Mouse (Mus musculus) brain, adult 2 months (tissue): ENCODE data around the gene Hdac4.
A peak's percentile ranks its signal among the peaks of the same experiment; 100 is the strongest.

Experiments used
- DNase-seq: peaks from one replicate; pipeline ENCODE4 v3.0.0; 2011; ENCODE audit warnings: low read depth, low spot score

The Hdac4 gene

DNA sequence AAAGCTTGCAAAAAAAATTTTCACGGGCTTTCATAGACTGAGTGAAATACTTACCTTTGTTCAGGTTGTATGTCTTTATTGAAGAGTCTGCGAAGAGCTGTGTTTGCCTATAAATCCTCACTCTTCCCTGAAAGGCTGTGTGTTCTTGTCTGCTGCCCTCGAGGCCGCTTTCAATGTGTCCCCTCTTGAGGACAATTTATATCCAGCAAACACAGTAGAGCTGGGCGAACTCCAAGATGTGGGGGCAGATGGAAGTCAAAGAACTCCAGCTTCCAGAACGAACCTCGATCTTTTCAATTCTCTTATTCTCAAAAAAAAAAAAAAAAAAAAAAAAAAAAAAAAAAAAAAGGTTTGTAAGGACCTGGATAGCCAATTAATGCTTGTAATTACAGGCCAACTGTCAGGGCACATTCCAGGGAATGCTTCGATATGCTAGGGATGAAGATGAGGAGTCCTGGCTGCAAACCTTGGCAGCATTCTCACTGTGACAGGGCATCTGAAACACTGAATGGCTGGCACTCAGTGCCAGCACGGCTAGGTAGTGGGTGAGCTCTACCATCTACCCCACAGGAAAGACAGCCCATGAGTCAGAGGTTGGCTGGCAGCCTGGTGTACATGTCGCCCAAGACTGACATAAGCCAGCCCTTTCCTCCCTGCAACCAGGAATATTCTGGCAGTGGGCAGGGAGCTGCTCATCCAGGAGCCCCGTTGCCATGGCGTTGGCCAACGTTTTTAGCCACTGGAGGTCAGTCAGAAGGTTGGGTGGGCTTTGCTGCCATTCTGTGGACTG is at the start of gene Hdac4:
Hdac4 (minus strand) TSS at position 340 of the 790 bp plus-strand sequence.
- peak; percentile 98 for DNase-seq

DNA sequence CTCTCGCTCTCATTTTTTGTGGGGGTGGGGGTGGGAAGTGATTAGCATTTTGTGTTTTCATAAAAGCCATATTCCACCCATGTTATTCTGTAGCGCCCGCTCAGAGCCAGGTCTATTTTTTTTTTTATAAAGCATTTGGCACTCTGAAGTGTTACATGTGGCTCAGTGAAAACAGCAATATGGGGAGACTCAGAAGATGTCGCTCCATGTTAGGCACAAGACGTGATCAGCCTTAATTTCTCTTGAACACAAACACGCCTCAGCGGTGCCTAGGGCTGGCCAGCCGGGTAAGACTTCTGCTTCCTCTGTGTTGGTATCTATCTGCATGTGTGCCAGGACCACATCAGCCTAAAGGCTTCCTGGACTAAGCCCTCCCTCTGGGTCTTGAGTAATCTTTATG is 48.0 kb upstream of the Hdac4 start:
- no peak for DNase-seq

DNA sequence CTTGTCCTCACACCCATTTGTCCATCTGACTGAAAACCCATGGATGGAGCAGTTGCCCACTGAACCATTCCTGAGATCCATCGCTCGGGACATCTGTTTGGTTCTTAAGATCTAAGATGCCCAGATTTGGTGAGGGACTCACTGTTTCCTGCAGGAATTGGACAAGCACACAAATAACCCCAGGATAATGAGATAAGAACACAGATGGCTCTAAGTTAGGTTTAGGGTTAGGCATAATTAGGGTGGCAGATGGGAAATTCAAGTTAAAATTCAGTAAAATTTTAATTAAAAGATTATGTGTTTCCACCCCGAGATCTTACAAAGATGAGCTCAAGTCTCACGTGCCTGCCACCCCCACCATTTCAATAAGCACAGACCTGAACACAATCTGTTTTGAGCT is 44.6 kb upstream of the Hdac4 start:
- no peak for DNase-seq

DNA sequence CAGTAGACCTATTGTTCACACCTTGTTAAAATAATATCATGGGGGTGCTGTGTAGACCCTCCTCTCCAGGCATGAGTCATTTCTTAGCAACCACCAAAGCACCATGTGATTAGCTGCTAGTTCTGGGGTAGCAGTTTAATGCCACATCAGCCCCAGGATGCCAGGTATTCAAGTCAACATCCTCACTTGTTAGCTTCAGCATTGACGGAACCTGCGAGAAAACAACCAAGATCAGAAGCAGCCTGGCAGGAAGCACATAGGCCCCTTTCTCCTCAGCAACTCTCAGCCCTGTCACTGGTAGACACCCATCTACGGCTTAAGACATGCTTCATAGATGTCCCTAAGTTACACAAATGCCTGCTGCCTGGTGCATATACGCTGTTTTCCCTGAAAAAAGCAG is 40.1 kb upstream of the Hdac4 start:
- no peak for DNase-seq

DNA sequence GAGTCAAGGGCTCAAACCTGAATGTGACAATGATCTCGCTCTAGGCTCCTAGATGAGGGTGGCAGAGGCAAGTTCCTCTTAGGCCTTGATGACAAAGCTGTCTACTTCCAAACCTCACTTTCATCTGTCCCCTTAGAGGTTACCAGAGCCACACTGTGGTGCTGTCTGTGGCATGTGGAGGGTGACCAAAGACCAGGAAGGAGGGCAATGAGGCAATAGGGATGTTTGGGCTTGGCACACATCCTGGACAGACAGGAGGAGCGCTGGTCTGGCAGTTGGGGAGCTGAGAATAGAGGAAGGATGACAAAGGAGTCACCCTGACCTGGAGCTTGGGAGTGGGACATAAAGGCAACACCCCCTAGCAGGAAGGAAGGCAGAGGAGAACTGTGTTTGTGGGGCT is 29.8 kb upstream of the Hdac4 start:
- DNase-seq = no peak

DNA sequence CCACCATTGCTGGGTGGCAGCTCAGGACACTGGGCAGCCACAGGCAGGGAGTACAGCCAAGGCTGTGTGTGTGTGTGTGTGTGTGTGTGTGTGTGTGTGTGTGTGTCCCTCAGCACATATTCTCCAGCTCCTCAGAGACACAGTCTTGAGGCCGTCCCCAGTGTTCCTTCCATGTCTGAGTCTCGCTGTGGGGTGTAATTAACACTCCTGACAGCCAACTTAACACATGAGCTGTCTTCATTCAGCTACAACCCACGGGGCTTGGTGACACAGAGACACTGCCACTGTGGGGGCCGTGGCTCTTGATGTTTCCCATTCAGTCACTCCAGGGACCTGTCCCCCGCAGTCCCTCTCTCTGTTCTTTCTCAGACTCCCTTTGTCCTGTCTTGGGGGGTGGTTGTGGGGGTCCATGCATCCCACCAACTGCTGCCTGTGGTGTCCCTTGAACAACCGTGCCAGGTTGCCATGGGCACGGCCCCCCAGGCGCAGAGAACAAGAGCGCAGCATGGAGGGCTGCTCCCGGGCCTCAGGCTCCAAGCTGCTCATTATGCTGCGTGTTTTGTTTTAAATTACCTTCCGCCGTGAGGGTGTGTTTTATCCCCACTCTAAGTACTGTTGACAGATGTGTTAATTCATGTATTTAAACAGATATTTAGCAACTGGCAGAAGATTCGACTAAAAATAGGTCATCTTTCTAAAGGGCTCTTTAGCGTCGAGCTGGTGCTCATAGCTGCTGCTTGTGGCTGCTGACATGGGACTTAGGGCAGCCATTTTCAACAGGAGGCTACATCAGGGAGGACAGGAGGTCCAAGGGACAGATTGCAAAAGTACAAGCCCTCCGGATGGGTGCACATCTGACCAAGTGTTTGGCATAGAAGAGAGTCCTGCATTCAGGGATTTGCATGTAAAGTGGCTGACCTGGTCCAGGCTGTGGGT is 28.7 kb upstream of the Hdac4 start:
- DNase-seq = peak; percentile 91

DNA sequence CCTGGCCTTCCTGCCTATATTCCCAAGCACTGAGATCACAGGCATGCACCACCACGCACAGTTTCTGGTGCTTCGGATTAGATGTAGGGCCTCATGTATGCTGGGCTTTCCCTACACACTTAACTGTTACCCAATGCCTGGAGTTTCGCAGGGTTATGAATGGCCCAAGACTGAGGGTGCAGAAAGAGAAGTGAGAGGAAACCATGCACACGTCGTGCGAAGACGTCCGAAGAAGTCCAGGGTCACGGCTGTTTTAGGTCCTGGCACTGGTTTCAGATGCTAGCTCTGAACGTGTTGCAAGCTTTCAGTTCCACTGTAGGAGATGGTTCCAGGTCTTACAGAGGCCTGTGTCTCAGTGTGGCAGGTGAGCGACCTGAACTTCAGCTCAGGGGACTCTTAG is 21.2 kb upstream of the Hdac4 start:
- no peak for DNase-seq

DNA sequence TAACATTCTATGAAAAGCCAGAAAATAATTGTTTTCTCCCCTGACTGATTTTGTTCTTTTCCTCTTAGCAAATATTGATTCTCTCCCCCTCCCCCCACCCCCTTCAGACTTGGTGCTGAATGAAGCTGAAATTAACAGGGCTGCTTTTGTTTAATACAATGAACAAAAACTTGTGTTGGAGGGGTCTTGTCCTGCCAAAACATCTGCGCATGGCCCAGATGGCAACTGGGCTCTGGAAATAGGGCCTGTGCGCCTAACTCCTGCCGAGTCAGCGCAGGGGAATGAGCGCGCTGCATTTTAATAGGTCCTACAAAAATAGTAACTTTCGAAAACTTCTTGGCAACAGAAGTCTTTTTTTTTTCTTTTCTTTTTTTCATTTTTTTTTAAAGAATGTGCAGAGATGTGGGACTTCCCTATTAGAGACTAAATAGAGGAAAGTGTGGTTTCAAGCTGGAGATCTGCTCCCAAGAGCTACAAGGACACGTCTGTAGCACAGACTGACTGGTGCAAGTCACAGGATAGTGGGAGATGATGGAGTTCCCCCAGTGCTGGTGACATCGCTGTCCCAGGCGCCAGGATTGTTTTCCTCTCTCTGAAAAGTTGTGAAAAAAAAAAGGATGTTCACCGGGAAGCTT is 20.6 kb upstream of the Hdac4 start:
- peak; percentile 86 for DNase-seq

DNA sequence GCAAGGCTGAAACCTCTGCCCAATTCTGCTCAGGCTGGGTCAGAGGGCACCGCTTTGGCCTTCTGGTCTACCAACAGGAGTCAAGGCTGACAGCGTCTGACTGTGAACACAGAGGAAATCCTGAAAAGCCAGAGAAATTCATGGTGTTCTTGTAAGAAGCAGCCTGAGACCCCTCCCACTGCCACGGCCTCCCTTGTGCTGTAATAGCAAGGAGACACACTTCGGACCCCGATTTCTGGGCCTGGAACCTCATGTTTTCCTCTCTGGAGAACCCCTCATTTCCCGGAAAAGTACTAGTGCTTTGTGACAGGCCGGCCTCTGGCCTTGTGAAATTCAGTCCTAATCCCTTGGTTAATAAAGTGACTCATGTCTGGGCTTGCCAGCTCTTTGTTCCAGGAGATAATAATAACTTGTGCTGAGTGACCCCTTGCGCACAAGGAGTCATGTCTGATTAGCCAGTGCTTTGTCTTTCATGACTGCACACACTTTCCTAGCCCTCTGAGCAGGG is 19.7 kb upstream of the Hdac4 start:
- peak; percentile 43 for DNase-seq

DNA sequence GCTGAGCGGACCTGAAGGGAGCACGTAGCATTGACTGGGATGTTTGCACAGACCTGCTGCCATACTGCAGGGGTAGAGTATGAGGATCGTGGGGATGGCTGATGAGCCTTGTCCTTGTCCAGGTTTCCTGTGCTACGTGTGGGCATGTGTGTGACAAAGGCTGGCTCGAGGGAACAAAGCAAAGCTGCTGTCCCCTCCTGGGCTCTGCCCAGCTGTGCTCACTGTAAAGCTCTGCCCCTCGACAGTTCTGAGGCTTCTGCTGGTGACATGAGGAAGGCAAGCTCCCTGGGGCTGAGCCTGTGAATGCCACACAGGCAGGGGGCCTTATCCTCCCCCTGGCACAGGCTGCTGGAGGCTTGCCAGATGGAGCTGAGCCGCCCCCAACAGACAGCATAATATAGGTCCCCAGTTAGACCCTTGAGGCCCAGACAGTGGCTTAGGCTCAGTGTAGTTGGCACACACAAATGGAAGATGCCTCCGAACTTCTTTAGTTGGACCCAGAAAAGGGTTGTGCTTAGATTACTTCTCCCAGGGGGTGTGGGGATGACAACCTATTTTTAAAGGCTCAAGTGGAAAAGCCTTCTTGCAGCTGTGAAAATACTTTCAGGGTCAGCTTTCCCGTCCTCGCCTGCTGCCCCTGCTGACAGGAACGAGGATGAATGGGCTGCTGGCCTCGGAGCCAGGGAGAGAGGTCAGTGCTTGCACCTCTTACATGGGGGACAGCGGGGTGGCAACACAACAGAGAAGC is 16.7 kb upstream of the Hdac4 start:
- peak; percentile 57 for DNase-seq

DNA sequence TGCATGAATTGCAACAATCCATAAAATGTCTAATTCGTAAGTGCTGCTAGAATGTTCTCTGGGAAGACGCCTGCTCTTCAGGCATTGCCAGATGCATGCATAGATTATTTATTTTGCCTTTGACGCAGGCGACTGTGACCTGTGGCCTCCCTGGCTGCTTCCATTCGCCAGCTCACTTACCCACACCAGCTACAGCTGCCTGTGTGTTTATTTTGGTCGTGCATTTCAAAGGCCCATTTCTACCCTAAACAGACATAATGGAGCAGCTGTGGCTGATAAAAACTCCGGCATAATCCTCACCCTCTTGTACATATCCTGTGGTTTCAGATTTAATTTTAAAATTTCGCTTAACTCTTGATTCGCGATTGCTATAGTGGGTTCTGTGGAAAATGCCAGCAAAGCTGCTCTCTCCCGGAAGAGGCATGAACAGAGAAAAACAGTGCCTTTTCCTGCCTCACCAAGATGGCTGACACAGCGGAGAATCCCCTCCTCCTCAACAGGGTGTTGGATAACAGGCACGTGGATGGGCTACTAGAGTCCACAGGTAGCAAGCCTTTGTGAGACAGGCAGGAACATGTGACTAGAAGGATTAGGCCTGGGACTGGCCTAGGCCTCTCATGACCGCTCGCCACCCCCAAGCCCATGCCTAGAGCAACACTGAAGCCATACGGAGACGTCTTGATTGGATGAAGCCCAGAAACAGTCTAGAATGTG is 7.3 kb upstream of the Hdac4 start:
- peak; percentile 38 for DNase-seq

DNA sequence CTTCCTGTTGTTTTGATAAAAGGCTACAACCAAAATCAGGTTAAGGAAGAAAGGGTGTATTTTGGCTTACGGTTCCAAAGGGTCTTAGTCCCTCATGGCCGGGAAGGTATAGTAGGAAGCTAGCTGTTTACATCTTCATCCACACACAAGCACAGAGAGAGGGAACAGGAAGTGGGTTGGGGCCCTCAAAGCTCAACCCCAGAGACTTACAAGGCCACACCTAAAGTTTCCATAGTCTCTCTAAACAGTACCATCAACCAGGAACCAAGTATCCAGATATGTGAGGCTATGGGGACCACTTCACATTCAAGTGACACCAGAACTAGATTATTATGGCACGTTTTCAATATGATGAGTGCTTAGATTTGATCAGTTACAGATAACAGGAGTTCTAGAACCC is 5.0 kb downstream of the Hdac4 start:
- DNase-seq = no peak

DNA sequence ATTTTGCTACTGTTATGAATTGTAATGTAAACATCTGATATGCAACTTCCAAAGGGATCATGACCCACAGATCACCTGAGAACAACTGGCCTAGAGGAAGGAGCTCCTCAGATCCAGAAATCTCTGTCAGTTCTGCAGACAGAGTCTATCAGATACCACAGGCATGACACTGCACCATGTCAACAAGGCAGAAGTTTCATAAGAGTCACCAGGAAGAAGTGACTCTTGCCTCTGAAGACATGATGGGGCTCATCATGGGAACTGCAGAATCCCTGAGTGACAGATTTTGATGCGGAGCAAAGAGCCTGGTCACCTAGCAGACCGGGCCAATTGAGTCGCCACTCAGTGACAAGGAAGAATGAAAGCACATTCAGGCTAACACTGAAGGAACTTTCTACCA is 8.4 kb downstream of the Hdac4 start:
- DNase-seq = no peak

DNA sequence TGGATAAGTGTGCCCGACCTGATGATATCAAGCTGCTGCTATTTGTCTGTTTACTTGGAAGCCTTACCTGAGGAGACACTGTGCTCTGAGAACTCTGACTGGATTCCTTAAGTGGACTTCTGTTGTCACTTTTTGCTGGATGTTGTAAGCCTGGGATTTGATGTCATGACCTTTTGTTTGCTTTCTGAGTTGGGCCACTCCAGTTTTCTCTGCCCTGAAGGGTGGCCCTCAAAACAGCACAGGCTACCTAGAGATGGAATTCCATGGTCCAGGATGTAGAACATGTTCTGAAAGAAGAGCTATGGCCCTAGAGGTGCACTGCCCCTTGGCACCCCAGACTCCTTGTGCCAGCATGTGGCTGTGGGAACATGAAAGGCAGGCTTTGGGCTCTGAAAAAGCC is 10.9 kb downstream of the Hdac4 start:
- DNase-seq = no peak

DNA sequence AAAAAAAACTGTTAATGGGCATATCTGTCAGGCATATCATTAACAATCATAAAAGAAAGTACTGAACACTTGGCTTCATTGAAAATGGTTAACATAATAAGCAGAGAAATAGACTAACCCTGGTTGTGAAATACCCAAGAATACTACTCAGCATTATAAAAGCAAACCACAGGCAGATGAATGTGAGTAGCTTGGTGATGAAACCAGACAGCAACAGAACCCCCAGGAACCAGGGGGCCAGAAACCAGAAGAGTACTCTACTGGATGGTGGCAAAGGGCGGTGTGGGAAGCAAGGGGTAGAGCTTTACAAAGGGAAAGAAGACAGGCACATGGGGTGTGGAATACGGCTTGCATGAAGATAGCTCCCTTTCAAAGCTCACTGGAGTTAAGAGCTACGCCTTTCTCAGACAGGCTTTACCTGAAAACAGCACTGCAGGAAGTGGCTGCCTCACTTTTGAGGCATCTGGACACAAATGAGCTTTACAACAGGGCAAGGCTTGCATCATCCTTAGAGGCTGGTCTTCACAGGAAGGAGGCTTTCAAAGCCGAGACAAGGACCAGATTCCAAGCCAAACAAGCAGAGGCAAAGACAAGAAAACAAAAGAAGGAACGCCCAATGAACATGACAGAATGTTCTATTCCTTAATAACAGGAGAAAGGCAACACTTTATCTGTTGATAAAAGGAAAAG is 12.3 kb downstream of the Hdac4 start:
- DNase-seq = no peak

DNA sequence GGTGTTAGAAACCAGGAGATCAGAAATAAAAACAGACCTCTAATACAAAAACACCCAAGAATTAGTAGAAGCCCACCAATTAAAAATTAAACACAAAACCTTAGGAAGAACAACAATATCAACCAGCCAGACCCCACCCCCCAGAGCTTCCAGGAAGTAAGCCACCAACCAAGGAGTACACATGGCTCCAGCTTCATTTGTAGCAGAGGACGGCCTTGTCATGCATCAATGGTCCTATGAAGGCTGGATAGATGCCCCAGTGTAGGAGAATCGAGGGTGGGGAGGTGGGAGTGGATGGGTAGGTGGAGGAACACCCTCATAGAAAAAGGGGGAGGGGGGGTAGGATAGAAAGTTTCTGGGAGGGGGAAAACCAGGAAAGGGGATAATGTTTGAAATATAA is 13.5 kb downstream of the Hdac4 start:
- DNase-seq = no peak

DNA sequence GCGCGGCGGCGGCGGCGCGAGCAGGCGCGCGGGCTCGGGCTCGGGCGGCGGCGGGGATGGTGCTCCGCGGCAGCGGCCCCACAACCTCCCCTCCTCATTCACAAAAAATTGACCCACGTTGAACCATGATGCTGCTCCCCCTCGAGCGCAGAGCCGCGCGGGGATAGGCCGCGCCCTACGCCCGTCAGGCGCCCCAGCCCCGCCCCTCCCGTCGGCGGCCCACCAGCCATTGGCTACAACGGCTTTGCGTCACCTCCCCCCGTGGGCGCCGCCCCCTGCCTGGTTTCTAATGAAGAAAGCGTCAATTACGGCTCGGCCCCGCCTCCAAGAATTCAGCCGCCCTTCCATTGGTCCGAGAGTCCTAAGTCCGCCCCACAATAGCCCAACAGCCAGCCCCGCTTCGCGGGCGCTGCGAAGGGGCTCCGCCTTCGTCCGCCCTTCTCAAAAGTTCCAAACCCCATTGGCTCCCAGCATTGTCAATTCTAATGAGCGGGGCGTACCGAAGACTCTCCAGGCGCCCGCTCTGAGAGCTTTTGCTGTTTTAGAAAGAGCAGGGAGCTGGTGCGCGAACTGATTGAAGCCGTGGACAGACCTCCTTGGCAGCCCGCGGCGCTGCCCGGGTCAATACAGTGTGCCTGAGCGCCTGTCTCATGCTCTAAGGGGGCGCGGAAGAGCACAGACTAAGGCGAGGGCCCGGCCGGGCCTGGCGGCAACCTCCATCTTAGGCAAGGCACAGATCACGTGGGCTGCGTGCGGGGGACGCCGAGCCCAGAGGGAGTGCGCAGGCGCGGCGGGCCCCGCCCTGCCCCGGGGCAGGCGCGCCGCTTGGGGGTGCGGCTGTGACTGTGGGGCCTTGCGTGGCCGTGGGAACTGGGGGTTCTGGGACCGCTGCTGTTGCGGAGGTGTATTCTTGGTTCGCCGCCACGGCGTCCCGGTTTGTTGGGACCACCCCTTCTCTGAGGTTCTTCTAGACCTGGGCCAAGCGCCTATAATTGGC is 15.1 kb downstream of the Hdac4 start:
- DNase-seq = peak; percentile 100

DNA sequence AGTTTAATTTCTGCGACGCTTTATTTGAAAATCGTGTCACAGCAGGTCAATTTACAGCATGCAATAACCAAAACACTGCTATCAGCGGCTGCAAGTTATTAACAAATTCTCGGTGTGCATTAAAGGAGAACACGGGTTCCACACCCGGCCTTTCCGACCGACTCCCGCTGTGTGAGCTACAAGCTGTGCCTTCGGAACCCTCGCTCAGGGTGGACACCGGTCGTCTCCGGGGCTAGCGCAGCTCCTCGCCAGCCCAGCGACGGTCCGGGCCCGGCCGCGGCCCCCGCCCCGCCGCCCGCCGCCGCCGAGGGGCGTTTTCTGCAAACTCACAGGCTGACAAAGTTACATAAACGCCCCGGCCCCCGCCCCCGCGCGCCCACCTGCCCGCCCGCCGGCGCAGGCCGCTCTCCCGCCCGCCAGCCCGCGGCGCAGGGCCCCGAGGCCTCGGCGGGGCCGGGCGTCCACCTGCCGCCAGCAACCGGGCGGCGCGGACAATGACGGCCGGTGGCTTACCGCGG is 16.0 kb downstream of the Hdac4 start:
- DNase-seq = peak; percentile 46

DNA sequence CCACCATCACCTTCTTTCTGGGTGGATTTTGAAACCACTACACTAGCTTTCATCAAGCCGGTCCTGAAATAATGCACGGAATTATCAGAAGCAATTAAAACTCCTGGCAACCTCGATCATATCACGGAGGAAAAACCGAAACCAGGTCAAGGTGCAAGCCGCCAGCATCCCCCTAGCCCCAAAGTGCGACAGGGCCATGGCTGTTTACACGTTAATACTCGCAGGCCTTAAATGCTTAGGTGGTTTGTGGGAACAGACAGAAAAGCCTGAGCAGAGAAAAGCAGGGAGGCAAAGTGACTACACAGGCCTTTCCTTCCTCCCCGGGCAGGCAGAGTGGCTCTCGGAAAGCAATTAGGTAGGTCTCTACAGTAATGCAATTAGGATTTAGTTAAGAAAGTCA is 16.4 kb downstream of the Hdac4 start:
- DNase-seq = peak; percentile 43
